Mouse (Mus musculus): Measurements from ENCODE around the gene Nras.

Nras gene

GRCm38 (mm10) chr3:103058207-103059157 is at the start of gene Nras:
TSS of gene Nras (plus strand) at chr3:103058285.
- DNase-seq (ENCODE audit: low spot score in 2 of 2), result peak; percentile 94

GRCm38 (mm10) chr3:103017350-103017749 is 40.7 kb upstream of the Nras start:
- DNase-seq (ENCODE audit: low spot score in 2 of 2), result no peak

- DNase-seq (ENCODE audit: low spot score in 2 of 2), result no peak
Measured at GRCm38 (mm10) chr3:103019462-103019861, 38.6 kb upstream of the Nras start.

- peak; percentile 98 to 99 for DNase-seq (ENCODE audit: low spot score in 2 of 2)
Measured at GRCm38 (mm10) chr3:103020249-103020942, 37.7 kb upstream of the Nras start, which contains the start of gene Csde1. TSS of gene Csde1 (plus strand) at chr3:103020426.

- DNase-seq (ENCODE audit: low spot score in 2 of 2), result peak; percentile 89 to 90
Measured at GRCm38 (mm10) chr3:103020943-103021638, 37.0 kb upstream of the Nras start.

GRCm38 (mm10) chr3:103026174-103026573 is 31.9 kb upstream of the Nras start:
- no peak for DNase-seq (ENCODE audit: low spot score in 2 of 2)

GRCm38 (mm10) chr3:103040285-103040684 is 17.8 kb upstream of the Nras start:
- no peak for DNase-seq (ENCODE audit: low spot score in 2 of 2)

- no peak for DNase-seq (ENCODE audit: low spot score in 2 of 2)
Measured at GRCm38 (mm10) chr3:103040861-103041379, 17.2 kb upstream of the Nras start.

GRCm38 (mm10) chr3:103056016-103056595 is 2.0 kb upstream of the Nras start:
- DNase-seq (ENCODE audit: low spot score in 2 of 2), result no peak

- DNase-seq (ENCODE audit: low spot score in 2 of 2), result no peak
Measured at GRCm38 (mm10) chr3:103057752-103058151, 333 bp upstream of the Nras start.

- DNase-seq (ENCODE audit: low spot score in 2 of 2), result no peak
Measured at GRCm38 (mm10) chr3:103066927-103067326, 8.8 kb downstream of the Nras start.

- no peak for DNase-seq (ENCODE audit: low spot score in 2 of 2)
Measured at GRCm38 (mm10) chr3:103068971-103069370, 10.9 kb downstream of the Nras start.

- no peak for DNase-seq (ENCODE audit: low spot score in 2 of 2)
Measured at GRCm38 (mm10) chr3:103073771-103074170, 15.7 kb downstream of the Nras start, which contains the start of gene Ampd1. TSS of gene Ampd1 (plus strand) at chr3:103074014.

GRCm38 (mm10) chr3:103075871-103076270 is 17.8 kb downstream of the Nras start:
- no peak for DNase-seq (ENCODE audit: low spot score in 2 of 2)

- DNase-seq (ENCODE audit: low spot score in 2 of 2), result no peak
Measured at GRCm38 (mm10) chr3:103076476-103076875, 18.4 kb downstream of the Nras start.

- peak; percentile 31 to 52 for DNase-seq (ENCODE audit: low spot score in 2 of 2)
Measured at GRCm38 (mm10) chr3:103079301-103079700, 21.2 kb downstream of the Nras start.

- DNase-seq (ENCODE audit: low spot score in 2 of 2), result no peak
Measured at GRCm38 (mm10) chr3:103081051-103081450, 23.0 kb downstream of the Nras start.

GRCm38 (mm10) chr3:103081861-103082453 is 23.9 kb downstream of the Nras start:
- DNase-seq (ENCODE audit: low spot score in 2 of 2), result no peak

GRCm38 (mm10) chr3:103082761-103083160 is 24.7 kb downstream of the Nras start:
- no peak for DNase-seq (ENCODE audit: low spot score in 2 of 2)

- DNase-seq (ENCODE audit: low spot score in 2 of 2), result no peak
Measured at GRCm38 (mm10) chr3:103085986-103086385, 27.9 kb downstream of the Nras start.

GRCm38 (mm10) chr3:103091753-103092152 is 33.7 kb downstream of the Nras start:
- no peak for DNase-seq (ENCODE audit: low spot score in 2 of 2)

All from frontal cortex, postnatal 36 days (tissue).